Mouse (Mus musculus) heart, adult 2 months (tissue): ENCODE measurements at regions not wholly inside any gene's neighbourhood (a gene's known extent, or its start where the extent isn't known, plus 50 kb on each side); places are given as distances from the start of the nearest gene placed in this dataset.

ENCODE experiments used
- CTCF ChIP-seq: fragments of 200-600 bp; IDR thresholded peaks from 2 replicates; pipeline ENCODE4 v1.8.1; 2022; ENCODE audit warnings: antibody characterized with exemption, mild to moderate bottlenecking, moderate library complexity
- EP300 ChIP-seq: fragments of 200-500 bp; IDR thresholded peaks from 2 replicates; pipeline ENCODE4 v1.6.1; 2011; ENCODE audit warnings: low read depth, low read length, control low read depth; ENCODE audit not compliant: insufficient read depth
- POLR2A ChIP-seq: fragments of 200-500 bp; IDR thresholded peaks from 2 replicates; pipeline ENCODE4 v1.6.1; 2011; ENCODE audit warnings: mild to moderate bottlenecking, low read depth, low read length, control low read depth; ENCODE audit not compliant: insufficient read depth

DNA sequence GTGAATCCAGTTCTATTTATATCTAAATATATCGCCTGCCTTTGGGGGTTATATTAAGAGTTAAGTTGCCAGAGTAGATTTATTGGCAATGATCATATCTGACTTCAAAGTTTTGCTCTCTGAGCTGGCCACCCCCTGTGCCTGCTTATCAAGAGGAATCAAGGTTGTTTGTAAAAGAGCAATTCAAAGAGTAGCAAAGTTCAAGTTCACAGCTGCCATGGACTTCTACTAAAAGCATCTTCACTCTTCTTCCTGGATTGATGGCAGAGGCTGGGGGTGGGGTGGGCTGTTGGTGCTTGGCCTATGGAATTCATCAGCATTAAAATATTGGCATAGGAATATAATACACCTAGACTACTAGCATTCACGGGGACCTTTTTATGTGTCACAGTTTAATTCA is 131.2 kb upstream of the Cxxc4 start:
- TF ChIP-seq POLR2A (no peak), CTCF (no peak), EP300 (no peak)
